Mouse (Mus musculus) testis, adult 2 months (tissue): ENCODE results near the gene Olfr1417.

Experiments
- CTCF ChIP-seq: fragments of 200-500 bp; IDR thresholded peaks from 2 replicates; pipeline ENCODE4 v1.5.1; 2012; ENCODE audit warnings: low read depth, mild to moderate bottlenecking, inconsistent platforms, low read length, moderate library complexity; ENCODE audit not compliant: control insufficient read depth, insufficient read depth, insufficient replicate concordance
- POLR2A ChIP-seq: fragments of 200-500 bp; IDR thresholded peaks from 2 replicates; pipeline ENCODE4 v1.6.1; 2012; ENCODE audit warnings: low read depth, mild to moderate bottlenecking, inconsistent platforms, low read length, moderate library complexity; ENCODE audit not compliant: control insufficient read depth

DNA sequence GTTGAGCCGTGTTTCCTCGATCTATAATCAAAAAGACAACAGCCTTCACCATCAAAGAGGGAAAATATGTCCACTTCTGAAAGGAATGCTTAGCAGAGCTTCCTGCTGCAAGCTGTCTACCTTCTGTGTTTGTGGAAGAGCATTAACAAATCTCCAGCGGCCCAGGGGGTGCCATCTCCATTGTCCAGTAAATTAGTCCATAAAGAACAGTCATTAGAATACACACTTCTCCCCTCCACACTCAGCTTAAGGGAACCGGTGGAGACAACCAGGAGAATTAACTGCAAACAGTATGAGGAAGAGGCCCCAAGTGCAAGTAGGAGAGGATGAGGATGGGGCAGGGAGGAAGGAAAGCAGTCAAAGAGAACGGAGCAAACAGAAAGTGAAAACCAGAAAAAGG lies 47.2 kb downstream of the Olfr1417 start:
- no peak for TF ChIP-seq CTCF
- no peak for TF ChIP-seq POLR2A
